Mouse (Mus musculus) B cell, adult 62 days (primary cell): Measurements from ENCODE around the gene Ebpl. TPM values are rescaled to one million over a fixed set of nuclear protein-coding genes. Genes with fewer than 3 reads are reported as not detected.

Experiments used
- total RNA-seq: library from RNA; stranded (reverse); gene quantifications from 4 replicates; pipeline ENCODE4 v1.2.4, GENCODE M21; 2023

The Ebpl gene
- total RNA-seq = 2.8 to 3.5 TPM (median 3.1 TPM) in 4 replicates

GRCm38 (mm10) chr14:61360131-61360980 is at the start of gene Ebpl:
Ebpl (minus strand) TSS chr14:61360439.

GRCm38 (mm10) chr14:61309593-61309992 is 50.6 kb downstream of the Ebpl start, which contains the start of gene Arl11:
Arl11 (plus strand) TSS chr14:61309753.

Other genes with a start within 250 kb of the Ebpl start
- gene Sacs, start 222.0 kb downstream of the Ebpl start, total RNA-seq = 19.1 to 20.5 TPM (median 19.6 TPM) in 4 replicates
- not detected in 4 replicates for gene Sgcg, start 101.9 kb downstream of the Ebpl start, total RNA-seq
- 1.4 to 2.8 TPM (median 2.4 TPM) in 4 replicates for gene Arl11, start 50.7 kb downstream of the Ebpl start, total RNA-seq
- gene Kpna3, start 79.4 kb upstream of the Ebpl start, total RNA-seq = 32.0 to 35.4 TPM (median 32.2 TPM) in 4 replicates
- 7.7 to 11.3 TPM (median 9.0 TPM) in 4 replicates for gene Spryd7, start 196.4 kb upstream of the Ebpl start, total RNA-seq
- 3.3 to 7.6 TPM (median 5.1 TPM) in 4 replicates for gene Trim13, start 237.8 kb upstream of the Ebpl start, total RNA-seq
- gene Kcnrg, start 247.0 kb upstream of the Ebpl start, total RNA-seq = 0.32 to 0.60 TPM (median 0.33 TPM) in 3 of 4 replicates, not detected in the other